Mouse (Mus musculus) CD4-positive naive resting alpha-beta T cell, adult 57 days (primary cell): ENCODE data around the gene Idnk. TPM values are rescaled to one million over a fixed set of nuclear protein-coding genes. Genes with fewer than 3 reads are reported as not detected.

Experiments used
- total RNA-seq: library from RNA; stranded (reverse); gene quantifications from one replicate; pipeline ENCODE4 v1.2.4, GENCODE M21; 2023

Gene Idnk
- total RNA-seq: 102 TPM

DNA sequence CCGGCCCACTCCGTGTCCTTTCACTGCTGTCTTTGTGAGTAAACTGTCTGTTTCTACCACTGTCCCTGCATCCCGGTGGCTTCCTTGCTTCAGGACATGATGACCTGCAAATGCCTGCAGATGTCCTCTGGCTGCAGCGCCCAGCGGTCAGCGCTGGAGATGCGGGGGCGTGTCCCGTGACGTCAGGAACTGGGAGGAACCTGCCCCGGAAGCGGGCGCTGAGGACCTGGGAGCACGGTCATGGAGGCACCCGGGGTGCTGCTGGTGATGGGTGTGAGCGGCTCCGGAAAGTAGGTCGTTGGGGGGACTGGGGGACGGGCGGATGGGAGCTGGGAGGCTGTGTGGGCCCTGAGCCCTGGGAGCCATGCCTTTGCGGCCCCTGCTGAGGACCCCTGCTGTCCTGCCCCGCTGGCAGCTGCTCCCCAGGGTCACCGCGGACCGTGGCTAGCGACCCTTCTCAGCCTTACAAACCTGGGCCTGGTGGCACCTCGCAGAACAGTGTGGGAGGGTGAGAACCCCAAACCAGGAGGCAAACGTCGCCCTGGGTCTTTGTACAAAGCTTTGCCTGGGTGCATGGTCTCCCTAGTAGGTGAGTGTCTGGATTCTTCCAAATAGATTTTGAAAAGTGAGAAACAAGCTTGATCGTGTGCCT lies at the start of gene Idnk:
Idnk (plus strand) TSS at position 203 of the 652 bp plus-strand sequence.

DNA sequence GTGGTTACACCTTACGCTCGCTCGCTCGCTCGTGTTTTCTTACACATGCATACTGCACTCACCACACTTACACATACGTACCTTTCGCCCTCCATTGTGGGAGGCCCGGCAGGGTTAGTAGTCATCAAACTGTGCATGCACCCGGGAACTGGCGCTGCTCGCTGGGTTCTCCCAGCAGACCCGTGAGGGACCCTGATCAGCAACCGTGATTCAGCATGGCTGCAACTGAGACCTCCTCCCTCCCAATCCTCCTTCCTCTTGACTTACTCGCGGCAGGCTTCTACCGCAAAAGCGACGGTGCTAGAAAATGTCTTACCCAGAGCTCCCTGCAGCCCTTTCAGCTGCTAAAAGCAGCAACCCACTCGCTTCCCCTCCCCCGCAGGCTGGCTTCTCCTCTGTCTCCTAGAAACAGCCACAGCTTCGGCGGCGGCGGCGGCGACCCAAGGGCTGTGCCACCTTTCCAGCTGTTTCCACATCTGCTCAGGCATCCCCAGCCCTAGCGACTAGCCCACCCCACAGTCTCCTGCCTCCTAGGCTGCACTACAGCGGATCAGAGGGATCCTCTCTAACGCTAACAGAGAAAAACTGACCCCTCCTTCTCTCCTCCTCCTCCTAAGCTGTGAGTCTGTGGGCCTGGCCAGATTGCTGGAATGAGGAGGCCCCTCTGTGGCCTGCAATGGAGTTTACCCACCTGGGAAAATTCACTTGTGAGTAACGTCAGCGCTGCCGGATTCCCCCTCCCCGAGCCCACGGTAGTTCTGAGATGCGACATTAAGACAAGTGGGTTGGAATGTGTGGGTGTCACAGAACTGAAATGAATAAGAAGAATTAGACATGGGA lies 44.2 kb upstream of the Idnk start, which contains the start of gene Klhl3:
Klhl3 (minus strand) TSS at position 532 of the 840 bp plus-strand sequence.

DNA sequence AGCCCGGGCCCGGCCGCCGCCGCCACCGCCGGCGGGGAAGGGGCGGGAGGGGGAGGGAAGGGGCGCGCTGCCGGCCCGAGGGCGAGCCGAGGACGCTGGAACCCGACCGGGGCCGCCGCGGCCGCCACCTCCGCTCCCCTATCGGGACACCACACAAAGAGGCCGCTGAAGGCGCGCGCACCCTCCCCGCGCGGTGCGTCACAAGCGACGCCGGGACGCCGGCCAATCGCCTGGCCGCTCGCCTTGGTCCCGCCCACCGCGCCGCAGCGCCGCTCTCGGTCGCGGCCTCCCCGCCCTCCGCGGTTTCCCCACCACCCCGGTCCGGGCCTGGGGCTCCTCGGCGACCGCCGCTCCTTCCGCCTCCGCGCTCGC lies 29.1 kb upstream of the Idnk start, which contains the start of gene Hnrnpa0:
Hnrnpa0 (minus strand) TSS at position 161 of the 372 bp plus-strand sequence.

Other genes starting within 250 kb of the Idnk start
- not detected for gene Spock1, start 249.3 kb upstream of the Idnk start, total RNA-seq
- 12.0 TPM for gene Klhl3, start 44.1 kb upstream of the Idnk start, total RNA-seq
- gene Hnrnpa0, start 29.1 kb upstream of the Idnk start, total RNA-seq: 149 TPM
- gene Ubqln1, start 58.0 kb downstream of the Idnk start, total RNA-seq: 85.4 TPM
- 1.6 TPM for gene Gkap1, start 118.0 kb downstream of the Idnk start, total RNA-seq
- not detected for gene Kif27, start 201.5 kb downstream of the Idnk start, total RNA-seq
- 16.2 TPM for gene 2210016F16Rik, start 227.6 kb downstream of the Idnk start, total RNA-seq
- gene Rmi1, start 244.6 kb downstream of the Idnk start, total RNA-seq: 28.6 TPM
- 1,173 TPM for gene Hnrnpk, start 245.7 kb downstream of the Idnk start, total RNA-seq